Mouse (Mus musculus): ENCODE measurements at regions not wholly inside any gene's neighbourhood (a gene's known extent, or its start where the extent isn't known, plus 50 kb on each side); places are given as distances from the start of the nearest gene placed in this dataset.
A peak's percentile ranks its signal among the peaks of the same experiment; 100 is the strongest.
"Not testable (repeated sequence)": the region's sequence is repeated elsewhere in the genome, so short reads cannot be mapped to it uniquely, and the experiment has no call there.

- DNase-seq: peak in 1 of 2 experiments; percentile 0
- intact Hi-C loops (cut with DNase I): no loop called here
Measured at GRCm38 (mm10) chr4:3049972-3050846, 116.9 kb upstream of the Vmn1r2 start.

- intact Hi-C loops (cut with DNase I): no loop called here
- DNase-seq: peak; percentile 0
Measured at GRCm38 (mm10) chr4:3050847-3051135, 116.3 kb upstream of the Vmn1r2 start.

GRCm38 (mm10) chr4:3051212-3051611 is 115.9 kb upstream of the Vmn1r2 start:
- intact Hi-C loops (cut with DNase I): no loop called here
- DNase-seq: peak; percentile 0 to 1

GRCm38 (mm10) chr4:3052314-3053059 is 114.6 kb upstream of the Vmn1r2 start:
- intact Hi-C loops (cut with DNase I): no loop called here
- peak; percentile 1 for DNase-seq

- intact Hi-C loops (cut with DNase I): no loop called here
- peak in 1 of 2 experiments; percentile 1 for DNase-seq
Measured at GRCm38 (mm10) chr4:3053060-3053406, 114.1 kb upstream of the Vmn1r2 start.

GRCm38 (mm10) chr4:3053496-3054216 is 113.5 kb upstream of the Vmn1r2 start:
- DNase-seq: no peak
- intact Hi-C loops (cut with DNase I): no loop called here

GRCm38 (mm10) chr4:3054886-3055285 is 112.2 kb upstream of the Vmn1r2 start:
- peak in 1 of 2 experiments; percentile 0 for DNase-seq
- intact Hi-C loops (cut with DNase I): no loop called here

GRCm38 (mm10) chr4:3055396-3055795 is 111.7 kb upstream of the Vmn1r2 start:
- peak in 1 of 2 experiments; percentile 0 for DNase-seq
- intact Hi-C loops (cut with DNase I): no loop called here

GRCm38 (mm10) chr4:3059511-3060054 is 107.5 kb upstream of the Vmn1r2 start:
- intact Hi-C loops (cut with DNase I): no loop called here
- peak; percentile 0 for DNase-seq

- intact Hi-C loops (cut with DNase I): no loop called here
- DNase-seq: peak; percentile 0
Measured at GRCm38 (mm10) chr4:3062027-3062605, 105.0 kb upstream of the Vmn1r2 start.

- intact Hi-C loops (cut with DNase I): no loop called here
Measured at GRCm38 (mm10) chr4:3063966-3064365, 103.2 kb upstream of the Vmn1r2 start.

GRCm38 (mm10) chr4:3064571-3064970 is 102.5 kb upstream of the Vmn1r2 start:
- no peak for DNase-seq
- intact Hi-C loops (cut with DNase I): no loop called here

More at GRCm38 (mm10) chr4:3063966-3064365, 103.2 kb upstream of the Vmn1r2 start:
- DNase-seq: no peak

GRCm38 (mm10) chr4:3065335-3065734 is 101.8 kb upstream of the Vmn1r2 start:
- intact Hi-C loops (cut with DNase I); DNase-seq: not testable (repeated sequence)

GRCm38 (mm10) chr4:3066051-3066736 is 100.9 kb upstream of the Vmn1r2 start:
- intact Hi-C loops (cut with DNase I): no loop called here
- DNase-seq: peak; percentile 0

- peak; percentile 0 to 1 for DNase-seq
- intact Hi-C loops (cut with DNase I): loop anchor here (1.0 kb wide), 1 partner anchor 13 kb away; no protein-coding TSS in a partner anchor
Measured at GRCm38 (mm10) chr4:3067265-3067664, 99.9 kb upstream of the Vmn1r2 start.

- DNase-seq: peak; percentile 9 to 10
- intact Hi-C loops (cut with DNase I): loop anchor here (1.0 kb wide), 1 partner anchor 13 kb away; no protein-coding TSS in a partner anchor
Measured at GRCm38 (mm10) chr4:3067666-3068065, 99.5 kb upstream of the Vmn1r2 start.

GRCm38 (mm10) chr4:3068306-3069223 is 98.6 kb upstream of the Vmn1r2 start:
- peak in 1 of 2 experiments; percentile 1 for DNase-seq
- intact Hi-C loops (cut with DNase I): no loop called here

- intact Hi-C loops (cut with DNase I): no loop called here
- DNase-seq: peak; percentile 1
Measured at GRCm38 (mm10) chr4:3069341-3069740, 97.8 kb upstream of the Vmn1r2 start.

GRCm38 (mm10) chr4:3071326-3071725 is 95.8 kb upstream of the Vmn1r2 start:
- intact Hi-C loops (cut with DNase I); DNase-seq: not testable (repeated sequence)

Measured in heart, postnatal 14 days (tissue).